In genomic region chr9:94955645-94956044, GRCm38 (mm10) we compare ENCODE assay signal across 15 mouse cellular contexts.
DNase-seq lines count a peak whose midpoint lies in the region; ATAC-seq lines count a peak whose summit lies in the region.
"Had no signal": no experiment of that assay in that cellular context is flagged by ENCODE, and none has a peak within 500 bp of the region (broad histone marks: within the 10 kb centered on the region; RNA-seq: fewer than 3 reads in every experiment).

No protein-coding gene starts in this region.

- no peak for DNase-seq in hindbrain, embryonic 10.5 days (ENCODE audit: low spot score)
- DNase-seq in hindbrain, embryonic 14.5 days (ENCODE audit: low spot score): no peak
- DNase-seq in induced T-regulatory cell, adult 2 months (ENCODE audit: low read depth): peak; percentile 21
- peak; percentile 46 for DNase-seq in thymus, postnatal 25 days
- no peak for DNase-seq in ovary, adult 18-20 months (ENCODE audit: low spot score)
- DNase-seq: cerebellum, adult 11-12 months; forebrain, postnatal 0 days; kidney, postnatal 14 days; liver, embryonic 13.5 days; lung, postnatal 10 days had no signal

- peak overlapping the region; percentile 29; the same call in 1 of the 2 replicates for H3K27ac ChIP-seq in hindbrain, embryonic 10.5 days
- no peak overlapping the region for H3K27ac ChIP-seq in hindbrain, embryonic 14.5 days
- no peak overlapping the region for H3K27ac ChIP-seq in liver, embryonic 12.5 days
- H3K27ac ChIP-seq: liver, embryonic 13.5 days; midbrain, embryonic 13.5 days; stomach, embryonic 15.5 days had no signal

- H3K9me3 ChIP-seq in hindbrain, embryonic 10.5 days: no peaks in the 10 kb centered on the region
- H3K9me3 ChIP-seq in hindbrain, embryonic 14.5 days (ENCODE audit: control insufficient read depth, low read length): no peaks in the 10 kb centered on the region
- H3K9me3 ChIP-seq in liver, embryonic 12.5 days (replicated peaks): no peaks in the 10 kb centered on the region
- H3K9me3 ChIP-seq: liver, embryonic 13.5 days; stomach, embryonic 15.5 days had no signal

- no peak for ATAC-seq in hindbrain, embryonic 14.5 days (ENCODE audit: low FRiP score)
- ATAC-seq in common myeloid progenitor, adult 5-6 weeks (replicated peaks; ENCODE audit: low read depth, poor library complexity, severe bottlenecking): peak; percentile 46
- no peak for ATAC-seq in cerebellum, adult (ENCODE audit: insufficient number of reproducible peaks, low FRiP score, low TSS enrichment)
- no peak for ATAC-seq in liver, embryonic 12.5 days
- ATAC-seq: forebrain, postnatal 0 days; midbrain, embryonic 13.5 days had no signal

- H3K4me3 ChIP-seq in hindbrain, embryonic 10.5 days: no peak overlapping the region
- no peak overlapping the region for H3K4me3 ChIP-seq in hindbrain, embryonic 14.5 days (replicated peaks; ENCODE audit: low read length)
- no peak overlapping the region for H3K4me3 ChIP-seq in liver, embryonic 12.5 days
- H3K4me3 ChIP-seq: liver, embryonic 13.5 days; midbrain, embryonic 13.5 days; stomach, embryonic 15.5 days had no signal

- no peak overlapping the region for H3K9ac ChIP-seq in hindbrain, embryonic 14.5 days
- no peak overlapping the region for H3K9ac ChIP-seq in liver, embryonic 12.5 days
- H3K9ac ChIP-seq: forebrain, postnatal 0 days; liver, embryonic 13.5 days; midbrain, embryonic 13.5 days; stomach, embryonic 15.5 days had no signal

- H3K4me2 ChIP-seq in hindbrain, embryonic 14.5 days (replicated peaks): no peak overlapping the region
- H3K4me2 ChIP-seq in liver, embryonic 12.5 days: no peak overlapping the region
- H3K4me2 ChIP-seq: liver, embryonic 13.5 days; midbrain, embryonic 13.5 days; stomach, embryonic 15.5 days had no signal

- H3K36me3 ChIP-seq in hindbrain, embryonic 10.5 days: no peaks in the 10 kb centered on the region
- H3K36me3 ChIP-seq in hindbrain, embryonic 14.5 days (replicated peaks; ENCODE audit: control insufficient read depth, insufficient read depth): no peaks in the 10 kb centered on the region
- no peaks in the 10 kb centered on the region for H3K36me3 ChIP-seq in liver, embryonic 12.5 days
- H3K36me3 ChIP-seq: liver, embryonic 13.5 days; midbrain, embryonic 13.5 days; stomach, embryonic 15.5 days had no signal

- WGBS in hindbrain, embryonic 10.5 days: 53% methylated on average over 2 of the region's 2 CpGs
- WGBS in hindbrain, embryonic 14.5 days: 58% methylated on average over 2 of the region's 2 CpGs
- WGBS in liver, embryonic 12.5 days (ENCODE audit: insufficient replicate concordance): 26% methylated on average over 2 of the region's 2 CpGs

- H3K27me3 ChIP-seq in hindbrain, embryonic 10.5 days (ENCODE audit: insufficient read depth, poor library complexity, severe bottlenecking): no peaks in the 10 kb centered on the region
- H3K27me3 ChIP-seq in hindbrain, embryonic 14.5 days (ENCODE audit: control insufficient read depth, insufficient read depth, low read length): no peaks in the 10 kb centered on the region
- no peaks in the 10 kb centered on the region for H3K27me3 ChIP-seq in liver, embryonic 12.5 days (replicated peaks)
- H3K27me3 ChIP-seq: liver, embryonic 13.5 days; midbrain, embryonic 13.5 days; stomach, embryonic 15.5 days had no signal

- H3K4me1 ChIP-seq in hindbrain, embryonic 10.5 days (replicated peaks): peaks cover 6% of the 10 kb centered on the region
- no peaks in the 10 kb centered on the region for H3K4me1 ChIP-seq in hindbrain, embryonic 14.5 days (replicated peaks; ENCODE audit: control insufficient read depth, insufficient read depth, low read length)
- no peaks in the 10 kb centered on the region for H3K4me1 ChIP-seq in liver, embryonic 12.5 days
- H3K4me1 ChIP-seq: liver, embryonic 13.5 days; stomach, embryonic 15.5 days had no signal

Comparison
In these comparisons a context has a peak if more than half of its experiments do, and no peak if none do; other contexts are left out.
1. DNase-seq: peak in induced T-regulatory cell, adult 2 months (single experiment) and thymus, postnatal 25 days (single experiment); none in hindbrain, embryonic 10.5 days (single experiment), hindbrain, embryonic 14.5 days (single experiment) and ovary, adult 18-20 months (single experiment).